Mouse (Mus musculus) central nervous system, embryonic 18 days (tissue): ENCODE data around the gene Riok2. TPM values are rescaled to one million over a fixed set of nuclear protein-coding genes. Genes with fewer than 3 reads are reported as not detected.

Source experiments
- polyA plus RNA-seq: library from polyadenylated mRNA; depleted of rRNA; stranded (reverse); fragments of >200 nt; gene quantifications from 2 replicates; pipeline ENCODE4 v1.2.3, GENCODE M21; 2012; rRNA removed

The Riok2 gene
- 26.6 and 27.0 TPM in 2 replicates for polyA plus RNA-seq

DNA sequence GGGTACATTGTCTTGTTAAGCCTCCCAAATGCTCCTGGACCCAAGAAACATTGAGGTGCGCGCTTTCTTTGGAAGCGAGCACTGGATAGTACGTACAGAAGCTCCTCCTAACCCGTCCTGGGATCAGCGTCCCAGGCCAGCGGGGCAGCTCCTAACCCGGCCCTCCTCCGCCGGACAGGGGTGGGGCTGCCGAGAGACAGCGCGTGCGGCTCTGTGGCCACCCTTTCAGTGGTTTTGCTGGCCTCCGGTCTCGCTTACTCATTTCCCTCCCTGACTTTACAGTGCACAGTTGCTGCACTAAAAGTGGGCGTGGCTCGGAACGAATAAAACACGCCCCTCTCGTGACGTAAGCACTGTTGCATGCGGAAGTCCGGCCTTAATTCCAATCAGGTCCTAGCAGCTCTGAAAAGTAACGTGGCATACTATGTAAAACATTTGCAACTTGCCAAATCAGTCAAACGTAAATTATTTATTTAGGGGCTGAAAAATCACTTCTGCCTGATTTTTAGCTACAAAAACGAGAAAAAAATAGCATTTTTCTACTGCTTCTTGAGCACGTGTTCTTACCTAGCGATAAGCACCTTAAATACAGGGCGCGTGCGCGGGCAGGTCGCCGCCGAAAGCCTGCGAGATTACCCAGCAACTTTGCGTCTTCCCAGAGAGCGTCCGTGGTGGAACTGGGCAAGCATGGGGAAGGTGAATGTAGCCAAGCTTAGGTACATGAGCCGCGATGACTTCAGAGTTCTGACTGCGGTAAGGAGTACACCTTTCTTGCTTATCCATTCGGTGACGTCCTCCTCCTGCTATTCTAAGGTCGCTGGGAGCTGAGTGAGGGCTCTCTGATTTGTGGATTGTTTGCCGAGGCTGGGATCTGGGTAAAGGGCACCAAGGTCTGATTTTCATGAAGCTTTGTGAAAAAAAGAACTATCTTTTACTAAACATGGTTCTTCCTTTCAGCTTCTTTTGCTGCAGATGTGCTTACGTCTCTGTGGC is at the start of gene Riok2:
Riok2 (plus strand) TSS at position 392 of the 993 bp plus-strand sequence.

GRCm38 (mm10) chr17:17402222-17403004 is 28.3 kb downstream of the Riok2 start, which contains the start of gene Lix1:
Gene Lix1, plus strand, starts transcription at chr17:17402672.

Other genes with a start within 250 kb of the Riok2 start
- gene Lix1, start 28.4 kb downstream of the Riok2 start, polyA plus RNA-seq, result 13.3 and 15.1 TPM in 2 replicates